In genomic region chr10:80247849-80248248, GRCm38 (mm10) we compare ENCODE assay signal across 10 mouse cellular contexts. TPM values are rescaled to one million over a fixed set of nuclear protein-coding genes. Genes with fewer than 3 reads are reported as not detected.
DNase-seq lines count a peak whose midpoint lies in the region; ATAC-seq and TF ChIP-seq lines count a peak whose summit lies in the region.
"Had no signal": no experiment of that assay in that cellular context is flagged by ENCODE, and none has a peak within 500 bp of the region (broad histone marks: within the 10 kb centered on the region; RNA-seq: fewer than 3 reads in every experiment).

No protein-coding gene starts in this region.

- H3K4me1 ChIP-seq in forebrain, postnatal 0 days (ENCODE audit: insufficient read depth), result 0 out of 2 replicates have a peak, but pooled peaks cover 13% of the 10 kb centered on the region
- peaks cover 27% of the 10 kb centered on the region for H3K4me1 ChIP-seq in forebrain, embryonic 15.5 days
- peaks cover 65% of the 10 kb centered on the region for H3K4me1 ChIP-seq in midbrain, embryonic 10.5 days
- H3K4me1 ChIP-seq in midbrain, embryonic 13.5 days (replicated peaks), result peaks cover 43% of the 10 kb centered on the region
- no peaks in the 10 kb centered on the region for H3K4me1 ChIP-seq in embryonic fibroblast, embryonic 13.5 days (ENCODE audit: control insufficient read depth, insufficient read depth, low read length)
- peaks cover 6% of the 10 kb centered on the region for H3K4me1 ChIP-seq in small intestine, adult 2 months (ENCODE audit: control insufficient read depth, insufficient read depth, insufficient read length, low read length)

- peak; percentile 62 for DNase-seq in forebrain, postnatal 0 days
- DNase-seq in midbrain, embryonic 10.5 days (ENCODE audit: low spot score), result no peak
- DNase-seq in left cerebral cortex, postnatal 4 days, result no peak
- no peak for DNase-seq in spleen, postnatal 4 days (ENCODE audit: low spot score in 2 of 2)

- 35% methylated on average over 6 of the region's 6 CpGs for WGBS in forebrain, postnatal 0 days
- WGBS in forebrain, embryonic 15.5 days, result 45% methylated on average over 6 of the region's 6 CpGs
- WGBS in midbrain, embryonic 10.5 days, result 59% methylated on average over 6 of the region's 6 CpGs
- 36% methylated on average over 6 of the region's 6 CpGs for WGBS in midbrain, embryonic 13.5 days
- WGBS in small intestine, adult 2 months, result 60% methylated on average over 6 of the region's 6 CpGs

- no peak overlapping the region for H3K27ac ChIP-seq in forebrain, postnatal 0 days (ENCODE audit: low read depth, low read length)
- H3K27ac ChIP-seq in forebrain, embryonic 15.5 days (replicated peaks), result no peak overlapping the region; the same call in 1 of the 2 replicates
- no peak overlapping the region for H3K27ac ChIP-seq in midbrain, embryonic 10.5 days (replicated peaks)
- no peak overlapping the region for H3K27ac ChIP-seq in midbrain, embryonic 13.5 days
- no peak overlapping the region for H3K27ac ChIP-seq in embryonic fibroblast, embryonic 13.5 days (ENCODE audit: insufficient read depth, low read length)
- H3K27ac ChIP-seq in small intestine, adult 2 months (ENCODE audit: insufficient read depth, low read depth, low read length), result no peak overlapping the region
- H3K27ac ChIP-seq: embryonic facial prominence, embryonic 12.5 days had no signal

- H3K4me2 ChIP-seq in forebrain, postnatal 0 days (ENCODE audit: low read depth), result no peak overlapping the region
- no peak overlapping the region for H3K4me2 ChIP-seq in forebrain, embryonic 15.5 days (replicated peaks)
- H3K4me2 ChIP-seq in midbrain, embryonic 13.5 days (replicated peaks), result no peak overlapping the region; the same call in 1 of the 2 replicates

- H3K27me3 ChIP-seq in forebrain, postnatal 0 days (ENCODE audit: insufficient read depth, low read length), result no peaks in the 10 kb centered on the region
- no peaks in the 10 kb centered on the region for H3K27me3 ChIP-seq in forebrain, embryonic 15.5 days
- H3K27me3 ChIP-seq in midbrain, embryonic 10.5 days (ENCODE audit: low read depth, poor library complexity, severe bottlenecking), result no peaks in the 10 kb centered on the region; the same call in 1 of the 2 replicates
- H3K27me3 ChIP-seq in midbrain, embryonic 13.5 days, result 0 out of 2 replicates have a peak, but pooled peaks cover 7% of the 10 kb centered on the region
- H3K27me3 ChIP-seq in small intestine, adult 2 months (ENCODE audit: control insufficient read depth, insufficient read depth, low read length), result no peaks in the 10 kb centered on the region
- H3K27me3 ChIP-seq: embryonic facial prominence, embryonic 12.5 days; Patski had no signal

- H3K4me3 ChIP-seq in forebrain, postnatal 0 days (ENCODE audit: low read depth, low read length), result no peak overlapping the region
- H3K4me3 ChIP-seq in forebrain, embryonic 15.5 days, result no peak overlapping the region
- peak overlapping the region; percentile 10; the same call in 1 of the 2 replicates for H3K4me3 ChIP-seq in midbrain, embryonic 10.5 days
- H3K4me3 ChIP-seq in midbrain, embryonic 13.5 days (replicated peaks), result no peak overlapping the region
- no peak overlapping the region for H3K4me3 ChIP-seq in embryonic fibroblast, embryonic 13.5 days (ENCODE audit: insufficient read depth, low read length)
- no peak overlapping the region for H3K4me3 ChIP-seq in small intestine, adult 2 months (ENCODE audit: low read depth, low read length)

- TF ChIP-seq POLR2A in embryonic fibroblast, embryonic 13.5 days (IDR thresholded peaks at IDR 0.05; ENCODE audit: low read depth, low read length), result no peak
- no peak for TF ChIP-seq POLR2A in small intestine, adult 2 months (IDR thresholded peaks at IDR 0.05; ENCODE audit: low read depth, low read length)

- H3K9ac ChIP-seq in forebrain, postnatal 0 days, result no peak overlapping the region
- H3K9ac ChIP-seq in forebrain, embryonic 15.5 days (replicated peaks), result no peak overlapping the region
- H3K9ac ChIP-seq in midbrain, embryonic 13.5 days (replicated peaks), result no peak overlapping the region
- H3K9ac ChIP-seq: embryonic facial prominence, embryonic 12.5 days had no signal

- peak; percentile 64 for TF ChIP-seq CTCF in forebrain, postnatal 0 days (IDR thresholded peaks at IDR 0.05; ENCODE audit: low read depth)
- peak; percentile 22; the same call in 1 of the 2 replicates for TF ChIP-seq CTCF in embryonic fibroblast, embryonic 13.5 days (IDR thresholded peaks at IDR 0.05; ENCODE audit: borderline replicate concordance, insufficient read depth, low read length)
- peak; percentile 19; the same call in 1 of the 2 replicates for TF ChIP-seq CTCF in small intestine, adult 2 months (IDR thresholded peaks at IDR 0.05; ENCODE audit: extremely low read depth, insufficient read length, insufficient replicate concordance, low read depth, low read length)

- H3K9me3 ChIP-seq in forebrain, postnatal 0 days (ENCODE audit: low read length), result no peaks in the 10 kb centered on the region
- H3K9me3 ChIP-seq in forebrain, embryonic 15.5 days, result no peaks in the 10 kb centered on the region
- no peaks in the 10 kb centered on the region for H3K9me3 ChIP-seq in midbrain, embryonic 10.5 days (replicated peaks)
- no peaks in the 10 kb centered on the region for H3K9me3 ChIP-seq in midbrain, embryonic 13.5 days
- H3K9me3 ChIP-seq: embryonic facial prominence, embryonic 12.5 days had no signal

- H3K36me3 ChIP-seq in forebrain, postnatal 0 days (ENCODE audit: insufficient read depth), result peaks cover 19% of the 10 kb centered on the region
- peaks cover 14% of the 10 kb centered on the region for H3K36me3 ChIP-seq in forebrain, embryonic 15.5 days
- peaks cover 29% of the 10 kb centered on the region for H3K36me3 ChIP-seq in midbrain, embryonic 10.5 days
- peaks cover 19% of the 10 kb centered on the region for H3K36me3 ChIP-seq in midbrain, embryonic 13.5 days
- H3K36me3 ChIP-seq in small intestine, adult 2 months (ENCODE audit: control insufficient read depth, insufficient read depth, low read length), result peaks cover 5% of the 10 kb centered on the region

- intact Hi-C loops in left cerebral cortex, postnatal 4 days (cut with DNase I), result no loop called here

- ATAC-seq in forebrain, postnatal 0 days, result no peak
- no peak for ATAC-seq in forebrain, embryonic 15.5 days (replicated peaks)
- no peak for ATAC-seq in midbrain, embryonic 13.5 days
- ATAC-seq: Patski had no signal

RNA-seq across cellular contexts. Expression of gene Ndufs7, which starts 1.1 kb away (rescaled TPM):
- total RNA-seq in forebrain, postnatal 0 days (2014; rRNA removed), result 162 and 212 TPM in 2 replicates
- 343 and 394 TPM in 2 replicates for polyA plus RNA-seq in forebrain, postnatal 0 days (2015; fragmentation: Nextera tagmentation; extraction: Ambion mirVana)
- polyA plus RNA-seq in forebrain, embryonic 15.5 days (2015; fragmentation: Nextera tagmentation; extraction: Ambion mirVana), result 248 and 260 TPM in 2 replicates
- polyA plus RNA-seq in midbrain, embryonic 10.5 days (2016; fragmentation: Nextera tagmentation; extraction: Ambion mirVana), result 288 and 314 TPM in 2 replicates
- 244 and 265 TPM in 2 replicates for polyA plus RNA-seq in midbrain, embryonic 13.5 days (2015; fragmentation: Nextera tagmentation; extraction: Ambion mirVana)
- 65.5 and 65.7 TPM in 2 replicates for polyA plus RNA-seq in embryonic fibroblast, embryonic 13.5 days (2011; ENCODE audit: insufficient read length, low read depth, missing spikeins)
- 800 and 1,176 TPM in 2 replicates for polyA plus RNA-seq in small intestine, adult 2 months (2012; rRNA removed)
- total RNA-seq in left cerebral cortex, postnatal 4 days (2021), result 100 to 1,000 TPM; 124 to 125 TPM

RNA-seq across cellular contexts. Expression of gene Gamt, which starts 13.0 kb away (rescaled TPM):
- 15.2 and 18.2 TPM in 2 replicates for total RNA-seq in forebrain, postnatal 0 days (2014; rRNA removed)
- polyA plus RNA-seq in forebrain, postnatal 0 days (2015; fragmentation: Nextera tagmentation; extraction: Ambion mirVana), result 20.8 and 21.8 TPM in 2 replicates
- polyA plus RNA-seq in forebrain, embryonic 15.5 days (2015; fragmentation: Nextera tagmentation; extraction: Ambion mirVana), result 21.3 and 24.0 TPM in 2 replicates
- 32.5 and 35.5 TPM in 2 replicates for polyA plus RNA-seq in midbrain, embryonic 10.5 days (2016; fragmentation: Nextera tagmentation; extraction: Ambion mirVana)
- polyA plus RNA-seq in midbrain, embryonic 13.5 days (2015; fragmentation: Nextera tagmentation; extraction: Ambion mirVana), result 20.9 and 22.3 TPM in 2 replicates
- 19.9 and 21.9 TPM in 2 replicates for polyA plus RNA-seq in embryonic fibroblast, embryonic 13.5 days (2011; ENCODE audit: insufficient read length, low read depth, missing spikeins)
- 13.1 and 55.2 TPM in 2 replicates for polyA plus RNA-seq in small intestine, adult 2 months (2012; rRNA removed)
- total RNA-seq in left cerebral cortex, postnatal 4 days (2021), result 10 to 100 TPM; 21.9 to 23.0 TPM

RNA-seq across cellular contexts. Expression of gene Dazap1, which starts 13.4 kb away (rescaled TPM):
- total RNA-seq in forebrain, postnatal 0 days (2014; rRNA removed), result 120 and 122 TPM in 2 replicates
- 42.4 and 46.1 TPM in 2 replicates for polyA plus RNA-seq in forebrain, postnatal 0 days (2015; fragmentation: Nextera tagmentation; extraction: Ambion mirVana)
- polyA plus RNA-seq in forebrain, embryonic 15.5 days (2015; fragmentation: Nextera tagmentation; extraction: Ambion mirVana), result 70.0 and 78.4 TPM in 2 replicates
- 43.7 and 50.6 TPM in 2 replicates for polyA plus RNA-seq in midbrain, embryonic 10.5 days (2016; fragmentation: Nextera tagmentation; extraction: Ambion mirVana)
- polyA plus RNA-seq in midbrain, embryonic 13.5 days (2015; fragmentation: Nextera tagmentation; extraction: Ambion mirVana), result 62.9 and 66.1 TPM in 2 replicates
- 117 and 142 TPM in 2 replicates for polyA plus RNA-seq in embryonic fibroblast, embryonic 13.5 days (2011; ENCODE audit: insufficient read length, low read depth, missing spikeins)
- 46.6 and 89.3 TPM in 2 replicates for polyA plus RNA-seq in small intestine, adult 2 months (2012; rRNA removed)
- total RNA-seq in left cerebral cortex, postnatal 4 days (2021), result 100 to 1,000 TPM; 136 to 145 TPM

RNA-seq across cellular contexts. Expression of gene Mum1, which starts 21.6 kb away (rescaled TPM):
- total RNA-seq in forebrain, postnatal 0 days (2014; rRNA removed), result 57.6 and 60.7 TPM in 2 replicates
- polyA plus RNA-seq in forebrain, postnatal 0 days (2015; fragmentation: Nextera tagmentation; extraction: Ambion mirVana), result 41.1 and 50.4 TPM in 2 replicates
- 49.9 and 52.8 TPM in 2 replicates for polyA plus RNA-seq in forebrain, embryonic 15.5 days (2015; fragmentation: Nextera tagmentation; extraction: Ambion mirVana)
- polyA plus RNA-seq in midbrain, embryonic 10.5 days (2016; fragmentation: Nextera tagmentation; extraction: Ambion mirVana), result 154 and 166 TPM in 2 replicates
- 91.4 and 98.4 TPM in 2 replicates for polyA plus RNA-seq in midbrain, embryonic 13.5 days (2015; fragmentation: Nextera tagmentation; extraction: Ambion mirVana)
- 24.0 and 29.1 TPM in 2 replicates for polyA plus RNA-seq in embryonic fibroblast, embryonic 13.5 days (2011; ENCODE audit: insufficient read length, low read depth, missing spikeins)
- polyA plus RNA-seq in small intestine, adult 2 months (2012; rRNA removed), result 11.6 and 23.7 TPM in 2 replicates
- total RNA-seq in left cerebral cortex, postnatal 4 days (2021), result 10 to 100 TPM; 53.9 to 55.2 TPM

RNA-seq across cellular contexts. Expression of gene Rps15, which starts 44.4 kb away (rescaled TPM):
- 1,181 and 1,718 TPM in 2 replicates for total RNA-seq in forebrain, postnatal 0 days (2014; rRNA removed)
- 681 and 897 TPM in 2 replicates for polyA plus RNA-seq in forebrain, postnatal 0 days (2015; fragmentation: Nextera tagmentation; extraction: Ambion mirVana)
- 628 and 651 TPM in 2 replicates for polyA plus RNA-seq in forebrain, embryonic 15.5 days (2015; fragmentation: Nextera tagmentation; extraction: Ambion mirVana)
- polyA plus RNA-seq in midbrain, embryonic 10.5 days (2016; fragmentation: Nextera tagmentation; extraction: Ambion mirVana), result 889 and 1,053 TPM in 2 replicates
- 631 and 653 TPM in 2 replicates for polyA plus RNA-seq in midbrain, embryonic 13.5 days (2015; fragmentation: Nextera tagmentation; extraction: Ambion mirVana)
- 2,340 and 2,493 TPM in 2 replicates for polyA plus RNA-seq in embryonic fibroblast, embryonic 13.5 days (2011; ENCODE audit: insufficient read length, low read depth, missing spikeins)
- polyA plus RNA-seq in small intestine, adult 2 months (2012; rRNA removed), result 741 and 887 TPM in 2 replicates
- total RNA-seq in left cerebral cortex, postnatal 4 days (2021), result 100 to 1,000 TPM; 873 to 899 TPM
